Mouse (Mus musculus): ENCODE measurements around the gene Krtap12-1. TPM values are rescaled to one million over a fixed set of nuclear protein-coding genes. Genes with fewer than 3 reads are reported as not detected.

Gene Krtap12-1
- total and polyA plus RNA-seq, 3 experiments, result not detected

GRCm38 (mm10) chr10:77677562-77677961, 42.8 kb upstream of the Krtap12-1 start:
- no peaks in the 10 kb centered on the region for H3K9me3 ChIP-seq (replicated peaks; ENCODE audit: insufficient read depth, low read length)
- H3K27me3 ChIP-seq (ENCODE audit: control insufficient read depth in 1 of 2, insufficient read depth in 2 of 2, low read length in 2 of 2), result peaks cover 4 to 7% of the 10 kb centered on the region in 2 experiments; a peak in 3 of 4 replicates
- DNase-seq (ENCODE audit: low read depth, low spot score), result no peak
- H3K4me1 ChIP-seq (ENCODE audit: control insufficient read depth in 1 of 2, insufficient read depth in 2 of 2, low read length in 2 of 2), result no peaks in the 10 kb centered on the region
- no peak for TF ChIP-seq CHD2 (IDR thresholded peaks at IDR 0.05; ENCODE audit: low read length)
- no peak for TF ChIP-seq CHD1 (IDR thresholded peaks at IDR 0.05; ENCODE audit: low read depth, low read length)
- no peak for TF ChIP-seq CTCF (IDR thresholded peaks at IDR 0.05 in 2 of 3, conservative IDR thresholded peaks at IDR 0.05 in 1 of 3; ENCODE audit: control insufficient read depth in 1 of 3, insufficient read depth in 1 of 3, low read depth in 2 of 3, low read length in 3 of 3, poor library complexity in 1 of 3, severe bottlenecking in 1 of 3)
- no peak for TF ChIP-seq MAZ (IDR thresholded peaks at IDR 0.05; ENCODE audit: low read depth, low read length)
- no peak for TF ChIP-seq USF2 (IDR thresholded peaks at IDR 0.05; ENCODE audit: borderline replicate concordance in 1 of 2, insufficient read depth in 1 of 2, low read depth in 1 of 2, low read length in 2 of 2)
- TF ChIP-seq MYC (IDR thresholded peaks at IDR 0.05; ENCODE audit: low read depth, low read length), result no peak
- no peak for TF ChIP-seq POLR2AphosphoS2 (IDR thresholded peaks at IDR 0.05; ENCODE audit: low read length)
- TF ChIP-seq MYB (IDR thresholded peaks at IDR 0.05; ENCODE audit: low read depth, low read length), result no peak
- no peaks in the 10 kb centered on the region for H3K79me2 ChIP-seq (ENCODE audit: control insufficient read depth, insufficient read depth, low read length, poor library complexity)
- no peak overlapping the region for H3K27ac ChIP-seq (ENCODE audit: control insufficient read depth, low read depth, low read length)
- H3K9ac ChIP-seq (ENCODE audit: control insufficient read depth, low read depth, low read length, poor library complexity, severe bottlenecking), result no peak overlapping the region
- no peak overlapping the region for H3K4me3 ChIP-seq (ENCODE audit: control insufficient read depth in 1 of 2, insufficient read depth in 1 of 2, low read depth in 2 of 2, low read length in 2 of 2)
- H3K36me3 ChIP-seq (ENCODE audit: control insufficient read depth in 1 of 2, insufficient read depth in 2 of 2, low read length in 2 of 2), result no peaks in the 10 kb centered on the region

GRCm38 (mm10) chr10:77682994-77683393, 37.4 kb upstream of the Krtap12-1 start:
- H3K9ac ChIP-seq (ENCODE audit: control insufficient read depth, low read depth, low read length, poor library complexity, severe bottlenecking), result no peak overlapping the region
- H3K27me3 ChIP-seq (ENCODE audit: control insufficient read depth in 1 of 2, insufficient read depth in 2 of 2, low read length in 2 of 2), result peaks cover 11 to 17% of the 10 kb centered on the region in 2 experiments
- no peaks in the 10 kb centered on the region for H3K9me3 ChIP-seq (replicated peaks; ENCODE audit: insufficient read depth, low read length)
- H3K36me3 ChIP-seq (ENCODE audit: control insufficient read depth in 1 of 2, insufficient read depth in 2 of 2, low read length in 2 of 2), result no peaks in the 10 kb centered on the region
- TF ChIP-seq MXI1 (IDR thresholded peaks at IDR 0.05; ENCODE audit: low read depth, low read length) (no peak), MEF2A (IDR thresholded peaks at IDR 0.05; ENCODE audit: extremely low read depth, insufficient replicate concordance, low read depth, low read length, poor library complexity, severe bottlenecking) (no peak), MAFK (IDR thresholded peaks at IDR 0.05; ENCODE audit: borderline replicate concordance, low read depth, low read length) (no peak), BHLHE40 (IDR thresholded peaks at IDR 0.05; ENCODE audit: borderline replicate concordance, low read depth, low read length) (no peak), ETS1 (IDR thresholded peaks at IDR 0.05; ENCODE audit: low read depth, low read length) (no peak), SIN3A (IDR thresholded peaks at IDR 0.05; ENCODE audit: low read length) (no peak), SMC3 (IDR thresholded peaks at IDR 0.05; ENCODE audit: low read depth, low read length) (no peak), CHD2 (IDR thresholded peaks at IDR 0.05; ENCODE audit: low read length) (no peak), GABPA (IDR thresholded peaks at IDR 0.05; ENCODE audit: low read depth, low read length) (no peak), ELF1 (IDR thresholded peaks at IDR 0.05; ENCODE audit: low read depth, low read length) (no peak), ZC3H11A (IDR thresholded peaks at IDR 0.05; ENCODE audit: low read depth, low read length) (no peak), RCOR1 (IDR thresholded peaks at IDR 0.05; ENCODE audit: low read depth, low read length) (no peak), RAD21 (IDR thresholded peaks at IDR 0.05; ENCODE audit: low read depth, low read length) (no peak)
- H3K27ac ChIP-seq (ENCODE audit: control insufficient read depth, low read depth, low read length), result no peak overlapping the region
- no peak for DNase-seq (ENCODE audit: low read depth, low spot score)
- no peaks in the 10 kb centered on the region for H3K4me1 ChIP-seq (ENCODE audit: control insufficient read depth in 1 of 2, insufficient read depth in 2 of 2, low read length in 2 of 2)
- no peaks in the 10 kb centered on the region for H3K79me2 ChIP-seq (ENCODE audit: control insufficient read depth, insufficient read depth, low read length, poor library complexity)
- H3K4me3 ChIP-seq (ENCODE audit: control insufficient read depth in 1 of 2, insufficient read depth in 1 of 2, low read depth in 2 of 2, low read length in 2 of 2), result no peak overlapping the region
